Mouse (Mus musculus) WW6 (cell line): ENCODE data around the gene Olfr450.

Experiments
- DNase-seq: peaks from one replicate; pipeline ENCODE4 v3.0.0-alpha.2; 2013; ENCODE audit warnings: low read depth, low spot score

Olfr450 gene

DNA sequence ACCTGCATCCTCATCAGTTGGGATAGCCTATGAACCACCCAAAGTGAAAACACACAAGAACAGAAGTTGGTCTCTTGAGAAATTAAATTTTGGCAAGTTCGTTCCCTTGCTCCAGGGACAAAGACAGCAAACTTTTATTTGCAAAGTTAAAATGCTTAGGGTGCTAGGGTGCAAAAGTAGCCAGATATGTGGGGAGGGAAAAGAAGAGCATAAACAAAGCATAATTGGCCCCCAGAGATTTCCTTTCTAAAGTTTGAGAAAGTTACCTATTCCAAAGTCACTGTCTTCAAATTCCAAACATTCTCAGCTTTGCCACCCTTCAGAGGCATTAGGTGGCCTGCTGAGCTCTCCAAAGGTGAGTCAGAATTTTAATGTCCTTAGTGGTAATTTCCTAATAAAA lies at the start of gene Olfr450:
Gene Olfr450, plus strand, starts transcription at position 301 of the 400 bp plus-strand sequence.
- DNase-seq = no peak

DNA sequence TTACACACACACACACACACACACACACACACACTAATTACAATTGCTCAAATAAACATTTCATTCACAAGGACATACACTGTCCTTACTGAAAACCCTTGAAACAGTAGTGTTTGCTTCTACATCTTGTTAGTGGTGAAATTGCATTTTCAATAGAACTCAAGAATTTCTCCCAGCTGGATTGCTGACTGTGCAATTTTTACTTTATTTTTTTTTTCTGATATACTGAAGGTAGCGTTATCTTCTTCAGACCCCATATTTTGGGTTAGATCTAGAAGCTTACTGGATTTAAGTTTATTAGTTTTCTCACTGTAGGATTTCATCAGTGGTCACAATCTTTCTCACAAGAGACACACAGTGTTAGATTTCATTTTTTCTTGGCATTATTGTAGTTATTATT lies 34.7 kb upstream of the Olfr450 start:
- DNase-seq = no peak

DNA sequence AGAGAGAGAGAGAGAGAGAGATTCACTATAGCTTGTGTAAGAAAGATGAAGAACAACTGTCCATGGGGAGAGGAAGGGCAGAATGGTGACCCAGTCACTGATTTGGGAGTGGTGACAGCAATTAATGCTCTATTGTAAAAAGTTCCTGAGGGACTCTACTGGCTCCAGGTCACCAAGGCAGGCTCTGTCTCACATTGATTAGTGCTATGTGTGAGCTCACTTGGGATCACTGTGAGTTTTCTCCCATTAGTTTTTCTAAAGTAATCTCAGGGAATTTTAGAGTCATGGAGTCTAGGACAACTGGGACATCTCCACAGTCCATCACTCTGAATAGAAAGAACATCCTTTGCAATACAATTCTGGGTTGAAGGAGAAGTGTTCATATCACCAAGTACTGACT lies 26.9 kb upstream of the Olfr450 start, which contains the start of gene Olfr452:
Gene Olfr452, plus strand, starts transcription at position 301 of the 400 bp plus-strand sequence.
- no peak for DNase-seq

DNA sequence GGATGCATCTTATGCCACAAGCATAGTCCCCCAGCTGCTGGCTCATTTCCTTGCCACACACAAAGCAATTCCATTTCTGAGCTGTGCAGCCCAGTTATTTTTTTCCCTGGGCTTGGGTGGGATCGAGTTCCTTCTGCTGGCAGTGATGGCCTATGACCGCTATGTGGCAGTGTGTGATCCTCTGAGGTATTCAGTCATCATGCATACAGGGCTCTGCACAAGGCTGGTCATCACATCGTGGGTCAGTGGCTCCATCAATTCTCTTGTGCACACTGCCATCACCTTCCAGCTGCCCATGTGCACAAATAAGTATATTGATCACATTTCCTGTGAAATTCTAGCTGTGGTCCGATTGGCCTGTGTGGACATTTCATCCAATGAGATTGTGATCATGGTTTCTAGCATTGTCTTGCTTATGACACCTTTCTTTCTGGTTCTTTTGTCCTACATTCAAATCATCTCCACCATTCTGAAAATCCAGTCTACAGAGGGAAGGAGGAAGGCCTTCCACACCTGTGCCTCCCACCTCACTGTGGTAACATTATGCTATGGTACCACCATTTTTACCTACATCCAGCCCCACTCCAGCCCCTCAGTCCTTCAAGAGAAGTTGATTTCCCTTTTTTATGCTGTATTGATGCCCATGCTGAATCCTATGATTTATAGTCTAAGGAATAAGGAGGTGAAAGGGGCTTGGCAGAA lies 21.3 kb upstream of the Olfr450 start:
- DNase-seq = no peak

DNA sequence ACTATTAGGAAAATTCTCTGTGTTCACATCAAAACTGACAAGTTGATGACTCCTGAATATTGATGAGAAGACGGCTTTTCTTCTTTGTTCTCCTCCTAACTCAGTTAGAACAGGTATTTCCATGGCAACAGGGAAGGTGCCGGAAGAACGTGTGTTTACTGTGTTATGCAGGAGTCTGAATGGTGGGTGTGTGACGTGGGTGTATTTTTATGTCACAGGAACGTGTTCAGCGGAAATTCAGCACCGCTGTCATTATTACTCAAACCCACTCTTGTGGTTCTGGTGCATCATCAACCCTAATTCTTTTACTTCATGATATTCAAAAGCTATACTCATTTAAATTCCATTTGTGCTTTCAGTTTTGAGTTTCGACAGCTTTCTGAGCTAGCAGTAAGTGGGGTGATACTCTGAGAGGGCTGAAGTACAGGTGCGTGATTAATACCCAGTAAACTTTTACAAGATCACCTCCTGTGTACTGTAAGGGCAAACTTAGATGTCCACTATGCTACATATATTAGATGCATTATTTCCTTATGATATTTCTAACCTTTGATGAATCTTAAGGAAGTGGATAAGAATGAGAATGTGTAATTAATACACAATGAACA lies 20.7 kb upstream of the Olfr450 start:
- no peak for DNase-seq

DNA sequence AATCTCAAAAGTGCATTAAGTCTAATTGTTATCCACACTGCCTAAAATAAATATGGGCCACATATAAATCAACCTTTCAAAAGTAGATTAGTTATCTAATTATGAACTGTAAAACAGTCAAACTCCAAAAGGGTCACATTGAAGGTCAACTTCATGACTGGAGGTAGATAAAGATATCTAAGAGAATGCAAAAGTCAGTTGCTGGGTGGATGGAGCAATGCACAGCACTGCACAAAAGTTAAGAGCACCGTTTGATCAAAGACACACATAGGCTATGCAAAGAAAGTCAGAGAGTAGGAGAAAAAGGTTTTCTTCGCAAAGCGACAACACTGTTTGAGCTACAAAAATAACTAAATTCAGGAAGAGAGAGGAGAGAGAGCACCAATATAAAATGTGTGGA lies 16.8 kb upstream of the Olfr450 start:
- DNase-seq = no peak

DNA sequence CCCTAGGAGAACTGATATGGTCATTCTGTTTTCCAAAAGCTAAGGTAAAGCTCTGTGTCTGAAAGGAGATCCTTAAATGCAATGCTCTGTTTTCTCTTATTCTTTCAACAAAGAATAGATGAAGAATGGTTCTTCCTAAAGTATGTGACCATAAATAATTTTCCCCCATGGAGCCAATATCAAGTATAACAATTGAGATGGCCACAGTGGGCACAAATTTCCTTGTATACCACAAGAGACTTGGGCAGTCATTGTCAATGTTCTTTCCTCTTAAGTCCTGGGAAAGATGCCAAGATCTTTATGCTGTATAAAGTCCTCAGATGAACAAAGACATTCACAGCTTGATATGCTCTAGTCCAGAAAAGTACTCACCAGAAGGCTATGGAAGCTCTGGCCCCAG lies 22.3 kb downstream of the Olfr450 start, which contains the start of gene Olfr449:
Gene Olfr449, plus strand, starts transcription at position 301 of the 400 bp plus-strand sequence.
- no peak for DNase-seq

DNA sequence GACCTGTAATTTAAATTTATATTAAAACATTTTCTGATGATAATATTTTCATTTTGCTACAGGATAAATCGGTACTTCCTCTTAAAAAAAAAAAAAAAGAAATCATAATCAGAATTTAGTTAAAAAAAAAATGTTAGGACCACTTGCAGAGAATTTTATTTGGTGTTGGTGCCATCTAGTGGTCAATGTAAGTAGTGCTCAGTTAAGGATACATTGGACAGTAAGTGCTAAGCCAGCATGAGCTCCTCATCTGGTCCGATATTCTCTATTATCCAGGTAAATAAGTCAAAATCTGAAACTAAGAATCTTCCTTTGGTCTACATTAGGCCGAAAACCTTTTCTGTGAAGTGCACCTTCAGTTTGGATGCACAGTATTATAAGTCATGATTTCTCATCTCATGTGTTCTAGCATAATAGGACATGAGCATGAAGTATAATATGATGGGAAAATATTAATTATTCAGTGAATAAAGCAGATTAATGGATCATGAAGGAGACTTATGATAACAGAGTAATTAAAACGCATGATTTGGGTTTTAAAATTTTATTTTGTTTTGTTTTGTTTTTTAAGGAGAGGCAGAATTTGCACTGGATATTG lies 48.6 kb downstream of the Olfr450 start:
- DNase-seq = peak; percentile 11
